Mouse (Mus musculus) granulocyte monocyte progenitor cell, adult 5-6 weeks (primary cell): ENCODE results near the gene Smarca4. TPM values are rescaled to one million over a fixed set of nuclear protein-coding genes. Genes with fewer than 3 reads are reported as not detected.

Source experiments
- ATAC-seq: replicated peaks from 2 replicates; pipeline ENCODE4 v1.8.0; 2016; ENCODE audit warnings: mild to moderate bottlenecking, moderate TSS enrichment, inconsistent platforms; ENCODE audit not compliant: poor library complexity, severe bottlenecking
- total RNA-seq, 2 experiments: library from RNA; stranded (forward) in 1 of 2; stranded (reverse) in 1 of 2; fragments of 200-712, 200-1000 nt in 1 of 2; fragments of >200 nt in 1 of 2; fragmentation: Nextera tagmentation in 1 of 2; gene quantifications; 2 replicates each; pipeline ENCODE4 v1.2.3; 2014 to 2017

Smarca4 gene
- total RNA-seq, 2 experiments from 2014 or later = 58.6 to 60.6 TPM

DNA sequence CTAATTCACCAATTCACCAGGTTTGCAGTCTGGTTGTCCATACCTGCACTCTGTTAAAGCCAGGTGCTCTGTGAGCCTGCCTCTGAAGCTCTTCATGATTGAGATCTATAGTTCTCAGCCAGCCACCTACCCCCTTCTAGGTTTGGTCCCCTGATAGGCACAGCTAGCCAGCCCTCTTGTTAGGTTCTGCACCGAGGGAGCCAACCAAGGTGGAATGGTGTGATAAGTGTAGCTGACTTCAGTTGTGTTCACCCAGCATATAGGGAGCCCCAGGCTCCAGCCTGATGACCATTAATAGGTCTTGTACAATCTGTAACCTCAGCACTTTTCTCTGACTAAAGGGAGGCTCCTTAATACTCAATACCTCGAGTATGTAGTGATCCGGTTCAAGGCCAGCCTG lies 15.8 kb upstream of the Smarca4 start:
- ATAC-seq = no peak

DNA sequence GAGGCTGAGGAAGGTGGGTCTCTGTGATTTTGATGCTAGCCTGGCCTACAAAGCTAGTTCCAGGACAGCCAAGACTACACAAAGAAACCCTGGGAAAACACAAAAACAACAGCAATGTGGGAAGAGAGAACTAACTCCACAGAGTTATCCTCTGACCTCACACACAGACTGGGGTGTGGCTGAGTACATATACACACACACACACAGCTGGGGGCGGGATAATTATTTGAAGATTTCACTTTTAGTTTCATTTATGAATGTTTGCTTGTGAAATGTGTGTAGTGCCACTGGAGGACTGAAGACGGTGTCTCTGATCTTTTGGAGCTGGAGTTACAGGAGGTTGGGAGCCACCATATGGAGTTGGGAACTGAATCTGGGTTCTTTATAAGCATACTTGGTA lies 14.9 kb upstream of the Smarca4 start:
- 0 out of 2 replicates have a peak, but pooled peaks have one; percentile 26 for ATAC-seq

DNA sequence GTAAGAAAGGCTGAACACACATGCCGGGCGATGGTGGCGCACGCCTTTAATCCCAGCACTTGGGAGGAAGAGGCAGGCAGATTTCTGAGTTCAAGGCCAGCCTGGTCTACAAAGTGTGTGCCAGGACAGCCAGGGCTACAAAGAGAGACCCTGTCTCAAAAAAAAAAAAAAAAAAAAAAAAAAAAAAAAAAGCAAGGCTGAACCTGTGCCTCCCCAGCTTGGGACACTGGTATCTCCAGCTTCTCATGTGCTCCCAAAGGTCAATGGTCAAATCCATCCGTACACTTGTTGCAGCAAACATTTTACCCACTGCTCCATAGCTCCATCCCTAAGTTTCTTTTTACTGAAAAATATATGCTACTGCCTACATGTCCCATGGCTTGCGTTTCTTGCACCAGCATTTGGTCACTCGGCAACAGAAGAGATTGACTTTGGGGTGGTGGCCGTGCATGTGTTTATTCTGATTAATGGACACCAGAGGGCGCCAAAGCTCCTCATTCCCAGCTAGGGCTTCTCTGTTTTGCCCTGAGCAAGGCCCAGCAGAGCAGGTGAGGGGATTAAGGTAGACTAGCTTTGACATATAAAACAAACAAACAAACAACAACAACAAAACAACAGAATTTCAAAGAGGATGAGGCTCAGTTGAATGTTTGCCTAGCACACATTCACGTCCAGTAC lies 14.1 kb upstream of the Smarca4 start:
- ATAC-seq = peak; percentile 70

DNA sequence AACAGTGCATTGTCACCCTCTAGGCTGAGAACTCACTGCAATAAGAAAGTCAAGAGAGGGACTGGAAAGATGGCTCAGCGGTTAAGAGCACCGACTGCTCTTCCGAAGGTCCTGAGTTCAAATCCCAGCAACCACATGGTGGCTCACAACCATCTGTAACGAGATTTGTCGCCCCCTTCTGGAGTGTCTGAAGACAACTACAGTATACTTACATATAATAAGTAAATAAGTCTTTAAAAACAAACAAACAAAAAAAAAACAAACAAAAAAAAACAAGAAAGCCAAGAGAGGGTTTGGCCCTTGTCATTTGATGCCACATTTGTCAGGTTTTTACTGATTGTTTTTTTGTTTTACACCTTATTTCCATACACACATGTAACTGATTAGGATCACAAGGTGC lies 11.8 kb upstream of the Smarca4 start:
- ATAC-seq = no peak

DNA sequence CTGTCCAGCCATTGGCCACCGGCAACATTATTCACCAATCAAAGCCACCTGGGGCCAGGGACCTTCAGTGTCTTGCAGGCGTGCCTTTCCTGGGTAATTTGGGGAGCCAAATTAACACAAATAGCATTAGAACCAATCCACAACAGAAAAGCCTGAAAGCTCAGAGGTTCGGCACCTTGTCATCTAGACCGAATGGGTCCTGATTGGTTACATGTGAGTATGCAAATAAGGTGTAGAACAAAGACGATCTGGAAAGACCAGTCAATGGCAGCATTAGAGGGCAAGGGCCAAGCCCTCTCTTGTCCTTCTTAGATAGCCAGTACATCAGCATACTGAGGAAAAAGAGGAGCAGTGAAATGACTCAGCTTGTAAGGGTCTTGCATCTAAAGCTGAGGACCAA lies 10.1 kb upstream of the Smarca4 start:
- no peak for ATAC-seq

DNA sequence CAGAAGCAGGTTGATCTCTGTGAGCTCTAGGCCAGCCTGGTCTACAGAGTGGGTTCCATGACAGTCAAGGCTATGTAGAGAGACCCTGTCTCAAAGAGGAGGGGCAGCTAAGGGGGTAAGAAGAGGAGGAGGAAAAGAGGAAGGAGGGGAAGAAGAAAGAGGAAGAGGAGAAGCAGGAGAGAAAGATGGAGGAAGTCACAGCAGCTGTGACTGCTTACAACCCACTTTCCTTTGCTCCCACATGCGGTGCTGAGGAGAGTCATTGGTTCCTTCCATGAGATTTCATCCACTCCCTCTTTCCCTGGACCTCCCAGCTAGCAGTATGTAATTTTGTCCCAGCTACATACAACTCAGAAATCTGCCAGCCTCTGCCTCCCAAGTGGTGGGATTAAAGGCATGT lies 9.3 kb upstream of the Smarca4 start:
- ATAC-seq = peak; percentile 40

DNA sequence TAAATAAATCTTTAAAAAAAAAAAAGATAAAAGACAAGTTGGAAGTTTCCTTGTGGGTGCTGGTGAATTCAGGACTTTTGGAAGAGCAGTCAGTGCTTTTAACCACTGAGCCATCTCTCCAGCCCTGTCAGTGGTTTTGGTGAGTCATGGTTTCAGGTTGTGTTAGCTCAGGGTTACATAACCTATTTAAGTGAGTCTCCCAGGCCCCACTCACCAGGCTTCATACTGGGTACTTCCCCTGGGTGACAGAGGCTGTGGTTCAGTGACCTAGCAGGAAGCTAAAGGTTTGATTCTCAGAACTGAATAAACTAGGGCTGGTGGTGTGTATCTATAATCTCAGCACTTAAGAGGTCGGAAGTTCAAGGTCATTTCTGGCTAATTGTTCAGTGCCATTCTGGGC lies 6.1 kb upstream of the Smarca4 start:
- peak; percentile 99 for ATAC-seq

DNA sequence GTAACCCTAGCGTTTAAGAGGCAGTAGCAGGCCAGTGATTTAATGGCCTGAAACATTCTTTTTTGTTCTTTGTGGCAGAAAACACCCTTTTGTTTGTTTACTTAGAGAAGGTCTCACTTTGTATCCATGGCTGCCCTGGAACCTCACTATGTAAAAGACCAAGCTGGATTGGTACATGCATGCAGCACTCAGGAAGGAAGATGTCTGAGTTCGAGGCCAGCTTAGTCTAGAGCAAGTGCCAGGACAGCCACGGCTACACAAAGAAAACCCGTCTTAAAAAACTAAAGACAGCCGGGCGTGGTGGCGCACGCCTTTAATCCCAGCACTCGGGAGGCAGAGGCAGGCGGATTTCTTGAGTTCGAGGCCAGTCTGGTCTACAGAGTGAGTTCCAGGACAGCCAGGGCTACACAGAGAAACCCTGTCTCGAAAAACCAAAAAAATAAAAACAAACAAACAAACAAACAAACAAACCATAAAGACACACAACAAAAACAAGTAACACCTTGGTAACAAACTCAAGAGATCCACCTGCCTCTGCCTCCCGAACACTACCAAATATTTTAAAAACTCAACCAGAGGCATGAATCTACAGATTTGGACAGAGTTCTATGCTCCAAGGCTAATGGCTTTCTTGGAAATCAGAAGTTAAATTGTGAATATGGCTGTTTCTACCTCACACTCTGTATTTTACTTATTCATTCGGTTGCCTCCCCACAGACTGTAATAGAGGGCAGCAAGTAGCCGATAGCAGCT lies 929 bp upstream of the Smarca4 start:
- no peak for ATAC-seq

DNA sequence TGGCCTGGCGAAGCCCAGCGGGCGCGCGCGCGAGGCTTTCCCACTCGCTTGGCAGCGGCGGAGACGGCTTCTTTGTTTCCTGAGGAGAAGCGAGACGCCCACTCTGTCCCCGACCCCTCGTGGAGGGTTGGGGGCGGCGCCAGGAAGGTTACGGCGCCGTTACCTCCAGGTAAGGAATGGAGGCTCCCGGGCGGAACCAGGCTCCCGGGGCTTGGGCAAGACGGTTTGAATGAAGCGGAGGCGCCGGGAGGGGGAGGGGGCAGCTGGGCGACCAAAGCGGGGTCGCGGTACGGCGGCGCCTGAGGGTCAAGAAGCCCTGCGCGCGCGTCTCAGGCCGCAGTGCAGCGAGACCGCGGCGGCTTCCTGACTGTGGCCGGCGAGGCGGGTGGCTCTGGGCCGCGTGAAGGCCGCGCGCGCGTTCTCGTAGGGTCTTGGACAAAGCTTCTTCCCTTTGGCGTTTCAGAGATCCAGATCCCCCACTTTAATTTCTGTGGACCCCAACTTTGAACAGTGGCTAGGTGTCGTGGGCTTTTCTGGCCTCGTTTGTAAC lies 338 bp downstream of the Smarca4 start:
- peak; percentile 70 for ATAC-seq

DNA sequence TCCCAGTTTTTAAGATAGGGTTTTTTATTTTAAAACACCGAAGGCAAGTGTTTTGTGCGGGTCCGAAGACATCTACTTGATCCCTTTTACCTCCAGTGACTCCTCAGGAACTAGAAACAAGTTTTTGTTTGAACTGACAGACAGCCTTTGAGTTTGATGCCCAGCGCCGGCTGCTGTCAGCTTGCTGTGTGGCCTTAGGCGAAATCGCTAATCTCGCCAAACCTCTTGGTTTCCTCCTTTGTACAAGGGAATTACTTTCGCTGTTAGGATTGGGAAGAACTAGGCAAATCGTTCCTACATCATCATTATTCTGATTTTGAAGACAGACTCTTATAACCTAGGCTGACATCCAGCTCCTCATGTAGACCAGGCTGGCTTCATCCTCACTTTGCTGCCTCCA lies 1.1 kb downstream of the Smarca4 start:
- ATAC-seq = no peak

DNA sequence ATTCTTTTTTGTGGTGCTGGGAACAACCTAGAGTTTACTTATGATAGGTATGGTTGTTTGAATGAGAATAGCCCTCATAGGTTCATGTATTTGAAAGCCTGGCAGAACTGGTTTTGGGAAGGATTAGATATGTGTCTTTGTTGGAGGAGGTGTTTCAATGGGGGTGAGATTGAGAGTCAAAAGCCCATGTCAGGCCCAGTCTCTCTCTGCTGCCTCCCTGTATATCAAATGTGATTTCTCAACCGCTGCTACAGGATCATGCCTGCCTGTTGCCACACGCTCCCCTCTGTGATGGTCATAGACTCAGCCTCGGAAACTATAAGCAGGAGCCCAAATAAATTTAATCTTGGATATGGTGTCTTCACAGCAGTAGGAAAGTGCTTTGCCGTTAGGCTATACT lies 4.3 kb downstream of the Smarca4 start:
- no peak for ATAC-seq

DNA sequence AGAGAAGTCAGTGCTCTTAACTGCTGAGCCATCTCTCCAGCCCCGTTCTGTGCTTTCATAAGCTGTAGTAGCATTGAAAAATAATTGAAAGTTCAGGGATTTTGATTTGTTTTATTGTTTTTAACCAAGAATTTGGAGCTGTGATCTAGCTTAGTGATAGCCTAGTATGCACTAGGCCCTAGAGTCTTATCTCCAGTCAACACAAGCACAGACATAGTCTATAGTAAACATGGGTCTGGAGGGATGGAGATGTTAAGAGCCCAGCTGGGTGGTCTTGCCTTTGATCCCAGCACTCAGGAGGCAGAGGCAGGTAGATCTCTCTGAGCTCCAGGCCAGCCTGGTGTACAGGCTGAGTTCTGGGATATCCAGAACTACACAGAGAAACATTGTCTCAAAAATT lies 6.7 kb downstream of the Smarca4 start:
- no peak for ATAC-seq

DNA sequence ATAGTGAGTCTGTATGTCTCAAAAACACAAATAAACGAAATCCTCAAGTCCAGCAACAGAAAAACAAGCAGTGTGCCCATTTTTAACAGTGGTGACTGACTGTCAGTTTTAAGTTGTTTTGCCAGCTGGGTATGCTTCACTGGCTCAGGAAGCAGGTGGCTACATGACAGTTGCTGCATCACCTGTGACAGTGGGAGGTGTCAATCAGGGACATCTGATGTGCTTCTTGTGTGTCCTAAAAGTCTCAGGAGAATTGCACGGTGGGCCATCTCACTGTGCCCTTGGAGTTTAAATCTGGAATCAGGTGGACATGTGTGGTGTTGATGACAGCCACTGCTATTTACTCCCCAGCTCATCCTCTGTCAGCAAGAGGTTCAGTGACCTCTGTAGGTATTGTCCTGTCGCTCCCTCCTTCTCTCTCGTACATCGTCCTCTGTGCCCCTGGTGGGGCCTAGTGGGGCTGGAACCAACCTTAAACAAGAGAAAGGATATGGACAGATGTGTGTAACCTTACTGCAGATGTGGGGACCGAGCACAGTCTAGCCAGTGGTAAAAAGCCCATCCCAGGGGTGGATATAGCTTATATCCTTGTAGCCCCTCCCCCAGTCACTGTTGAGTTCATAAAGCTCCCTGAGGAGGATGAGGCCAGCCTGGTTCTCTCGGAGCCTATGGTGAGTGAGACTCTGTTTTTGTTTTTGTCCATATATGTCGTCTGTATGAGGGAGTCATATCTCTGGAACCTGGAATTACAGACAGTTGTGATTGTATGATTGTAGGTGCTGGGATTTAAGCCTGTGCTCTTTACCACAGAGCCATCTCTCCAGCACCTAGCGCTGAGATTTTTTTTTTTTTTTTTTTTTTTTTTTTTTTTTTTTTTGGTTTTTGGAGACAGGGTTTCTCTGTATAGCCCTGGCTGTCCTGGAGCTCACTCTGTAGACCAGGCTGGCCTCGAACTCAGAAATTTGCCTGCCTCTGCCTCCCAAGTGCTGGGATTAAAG lies 9.7 kb downstream of the Smarca4 start:
- no peak for ATAC-seq

DNA sequence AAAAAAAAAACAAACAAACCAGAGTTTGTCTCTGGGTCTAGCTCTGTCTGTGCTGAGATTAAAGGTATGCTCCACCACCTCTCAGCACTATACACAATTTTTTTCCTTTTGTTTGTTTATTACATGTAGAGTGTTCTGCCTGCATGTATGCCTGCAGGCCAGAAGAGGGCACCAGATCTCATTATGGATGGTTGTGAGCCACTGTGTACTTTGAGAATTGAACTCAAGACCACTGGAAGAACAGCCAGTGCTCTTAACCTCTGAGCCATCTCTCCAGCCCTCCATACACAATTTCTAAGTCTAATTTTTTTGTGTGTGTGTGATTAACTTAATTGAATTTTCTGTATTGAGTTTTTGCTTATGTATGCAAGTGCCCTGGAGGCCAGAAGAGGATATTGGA lies 10.6 kb downstream of the Smarca4 start:
- no peak for ATAC-seq

DNA sequence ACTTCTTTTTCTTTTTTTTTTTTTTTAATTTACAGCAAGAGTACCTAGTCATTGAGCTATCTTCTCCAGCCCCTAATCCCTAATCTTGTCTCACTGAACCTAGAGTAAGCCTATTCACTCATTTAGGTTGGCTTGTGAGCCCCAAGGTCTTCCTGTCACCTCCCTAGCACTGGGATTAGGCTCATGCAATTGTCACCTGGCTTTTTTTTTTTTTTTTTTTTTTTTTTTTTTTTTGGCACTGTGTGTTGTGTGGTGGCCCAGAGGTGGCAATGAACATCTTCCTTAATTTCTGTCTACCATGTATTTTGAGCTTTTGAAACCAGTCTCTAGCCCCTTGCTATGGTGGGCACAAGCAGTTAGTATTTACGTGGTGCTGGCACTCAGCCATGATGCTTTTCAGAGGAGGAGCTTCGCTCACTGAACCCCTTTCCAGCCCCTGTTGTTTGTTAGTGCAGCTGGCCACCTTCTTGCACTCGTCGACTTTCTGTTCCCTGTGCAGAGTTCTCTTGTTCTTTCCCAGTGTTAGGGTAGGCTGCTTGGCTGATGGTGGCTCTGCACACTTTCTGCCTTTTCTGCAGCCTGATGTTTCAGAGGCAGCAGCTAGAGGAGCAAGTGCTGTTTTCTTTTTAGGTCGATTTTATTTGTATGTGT lies 11.3 kb downstream of the Smarca4 start:
- ATAC-seq = no peak

DNA sequence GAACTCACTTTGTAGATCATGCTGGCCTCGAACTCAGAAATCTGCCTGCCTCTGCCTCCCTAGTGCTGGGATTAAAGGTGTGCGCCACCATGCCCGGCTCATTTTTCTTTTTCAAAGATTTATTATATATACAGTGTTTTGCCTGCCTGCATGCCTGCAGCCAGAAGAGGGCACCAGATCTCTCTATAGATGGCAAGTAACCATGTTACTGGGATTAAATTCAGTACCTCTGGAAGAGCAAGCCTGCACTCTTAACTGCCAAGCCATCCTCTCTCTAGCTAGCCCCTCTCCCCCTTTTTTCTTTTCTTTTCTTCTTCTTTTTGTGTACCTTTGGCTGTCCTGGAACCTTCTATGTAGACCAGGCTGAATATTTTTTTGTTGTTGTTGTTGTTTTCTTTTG lies 14.7 kb downstream of the Smarca4 start:
- ATAC-seq = peak; percentile 66; the same call in 1 of the 2 replicates

DNA sequence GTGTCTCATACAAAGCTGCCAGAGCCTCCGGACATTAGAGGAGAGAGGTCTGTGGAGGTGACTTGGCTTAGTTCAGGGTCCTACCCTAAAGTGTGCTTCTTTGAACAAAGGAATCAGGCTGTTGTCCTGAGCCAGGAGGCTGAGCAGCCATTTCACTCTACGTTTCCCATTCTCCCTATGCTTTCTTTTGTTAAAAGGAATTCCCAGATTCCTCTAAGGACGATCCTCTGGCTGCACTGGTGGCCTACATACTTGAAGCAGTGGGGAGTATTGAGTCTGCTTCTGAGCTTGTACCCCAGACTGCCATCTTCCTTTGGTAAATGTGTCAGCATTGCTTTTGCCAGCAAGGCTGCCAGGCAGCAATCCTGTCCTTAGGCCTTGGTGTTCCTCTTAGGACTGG lies 17.1 kb downstream of the Smarca4 start:
- no peak for ATAC-seq

DNA sequence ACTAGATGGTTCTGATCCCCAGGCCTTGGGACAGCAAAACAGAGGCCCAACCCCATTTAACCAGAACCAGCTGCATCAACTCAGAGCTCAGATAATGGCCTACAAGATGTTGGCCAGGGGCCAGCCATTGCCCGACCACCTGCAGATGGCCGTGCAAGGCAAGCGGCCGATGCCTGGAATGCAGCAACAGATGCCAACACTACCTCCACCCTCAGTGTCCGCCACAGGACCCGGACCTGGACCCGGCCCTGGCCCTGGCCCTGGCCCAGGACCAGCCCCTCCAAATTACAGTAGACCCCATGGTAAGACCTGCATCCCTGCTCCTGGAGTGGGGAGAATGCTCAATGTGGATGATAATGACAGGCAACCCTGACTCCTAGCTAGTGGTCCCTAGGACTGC lies 19.7 kb downstream of the Smarca4 start:
- ATAC-seq = no peak

DNA sequence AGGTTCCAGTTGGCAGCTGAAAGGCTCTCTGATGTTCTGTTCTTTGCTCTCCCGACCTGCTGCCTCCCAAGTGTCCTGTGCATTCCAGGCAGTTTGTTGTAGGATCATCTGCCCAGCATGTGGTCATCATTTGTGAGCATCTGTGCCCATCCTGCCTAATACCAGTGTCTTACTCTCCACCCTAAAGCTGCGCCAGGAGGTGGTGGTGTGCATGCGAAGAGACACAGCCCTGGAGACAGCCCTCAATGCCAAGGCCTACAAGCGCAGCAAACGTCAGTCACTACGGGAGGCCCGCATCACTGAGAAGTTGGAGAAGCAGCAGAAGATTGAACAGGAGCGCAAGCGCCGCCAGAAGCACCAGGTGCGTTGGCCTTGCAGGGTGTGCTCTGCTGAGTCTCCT lies 23.1 kb downstream of the Smarca4 start:
- no peak for ATAC-seq

DNA sequence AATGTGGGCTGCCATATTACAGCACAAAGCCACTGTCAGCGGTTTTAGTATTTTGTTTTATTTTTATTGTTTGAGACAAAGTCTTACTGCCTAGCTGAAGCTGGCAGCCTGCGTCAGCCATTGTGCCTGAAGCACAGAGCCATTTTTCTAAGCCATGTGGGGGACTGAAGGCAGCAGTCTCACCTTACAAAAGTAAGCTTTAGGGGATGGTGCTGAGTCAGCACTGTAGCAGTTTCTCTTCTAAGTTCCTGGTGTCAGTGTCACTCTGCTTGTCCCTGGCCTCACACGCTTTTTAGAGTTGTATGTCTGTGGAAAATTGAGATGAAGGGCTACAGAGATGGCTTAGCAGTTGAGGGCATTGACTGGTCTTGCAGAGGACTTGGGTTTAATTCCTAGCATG lies 30.4 kb downstream of the Smarca4 start:
- no peak for ATAC-seq
